Mouse (Mus musculus) megakaryocyte progenitor cell, adult 5-6 weeks (primary cell): ENCODE results near the gene Btbd19. TPM values are rescaled to one million over a fixed set of nuclear protein-coding genes. Genes with fewer than 3 reads are reported as not detected.

Experiments used
- ATAC-seq: replicated peaks from 2 replicates; pipeline ENCODE4 v1.8.0; 2016; ENCODE audit warnings: mild to moderate bottlenecking, moderate TSS enrichment, inconsistent platforms; ENCODE audit not compliant: poor library complexity
- total RNA-seq, 2 experiments: library from RNA; stranded (forward) in 1 of 2; stranded (reverse) in 1 of 2; fragments of 157-497, 149-512 nt in 1 of 2; fragments of 200-1000 nt in 1 of 2; gene quantifications; 2 replicates each; pipeline versions ENCODE4 v1.2.3 to v1.2.4; 2015 to 2017

Btbd19 gene
- total RNA-seq (2015) (9.1 and 10.2 TPM in 2 replicates), total RNA-seq (2017) (6.4 and 8.9 TPM in 2 replicates)

DNA sequence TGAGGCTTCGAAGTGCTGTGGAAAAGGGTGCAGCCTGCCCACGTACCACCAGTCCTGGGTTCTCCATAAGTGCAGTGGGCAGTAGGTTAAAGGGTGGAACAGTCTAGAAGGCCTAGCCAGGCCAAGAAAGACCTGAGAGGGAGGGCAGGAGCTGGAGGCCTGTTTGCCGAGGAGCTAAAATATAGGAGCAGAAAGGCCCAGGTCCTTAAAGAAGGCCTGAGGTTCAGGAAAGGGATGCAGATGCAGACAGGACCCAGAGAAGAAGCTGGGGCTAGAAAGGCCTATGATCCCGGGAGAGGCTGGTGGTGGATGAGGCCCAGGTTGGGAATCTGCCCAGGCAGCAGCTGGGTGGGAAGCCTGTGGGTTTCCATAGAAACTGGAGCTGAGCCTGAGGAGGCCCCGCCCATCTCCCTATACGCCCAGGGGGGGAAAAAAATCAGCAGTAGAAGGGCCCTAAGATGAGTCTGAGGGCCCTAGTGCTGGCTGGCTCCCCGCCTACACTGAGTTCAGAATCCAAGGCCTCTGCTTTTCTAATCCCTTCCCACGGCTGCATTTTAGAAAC is at the start of gene Btbd19:
Btbd19 (minus strand) TSS at position 378 of the 562 bp plus-strand sequence.
- no peak for ATAC-seq

DNA sequence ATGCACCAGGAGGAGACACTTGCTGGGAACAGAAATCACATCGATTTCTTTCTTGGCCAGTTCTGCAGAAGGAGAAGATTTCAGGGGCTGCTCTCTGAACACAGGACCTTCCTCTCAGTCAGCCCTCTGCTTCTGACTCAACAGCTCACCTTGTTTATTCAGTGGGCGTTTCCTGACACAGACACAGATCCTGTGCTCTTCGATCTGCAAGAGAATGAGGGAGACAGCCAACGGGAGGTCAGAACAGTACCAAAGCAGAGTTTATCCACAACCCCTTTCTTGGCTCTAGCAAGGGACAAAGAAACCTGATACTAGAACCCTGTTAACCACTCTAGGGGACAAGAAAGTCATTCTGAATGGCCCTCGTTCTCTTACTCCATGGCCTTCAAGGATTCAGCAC is 44.4 kb upstream of the Btbd19 start:
- ATAC-seq: no peak

DNA sequence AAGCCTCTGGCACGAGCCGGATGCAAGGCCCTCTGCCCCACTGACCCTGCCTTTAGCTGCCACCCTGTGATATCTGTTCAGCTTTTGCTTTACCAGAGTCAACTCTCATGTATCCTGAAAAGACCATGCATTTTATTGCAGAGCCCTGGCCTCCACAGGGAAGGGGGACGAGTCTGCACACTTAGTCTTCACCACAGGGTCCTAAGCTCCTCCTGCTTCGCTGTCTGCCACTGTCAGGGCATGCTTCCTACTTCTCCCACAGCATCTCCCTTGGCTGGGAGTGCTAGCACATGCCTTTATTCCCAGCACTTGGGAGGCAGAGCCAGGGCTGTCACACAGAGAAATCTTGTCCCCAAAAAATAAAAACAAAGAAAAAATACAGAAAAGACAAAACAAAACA is 35.7 kb upstream of the Btbd19 start:
- no peak for ATAC-seq

DNA sequence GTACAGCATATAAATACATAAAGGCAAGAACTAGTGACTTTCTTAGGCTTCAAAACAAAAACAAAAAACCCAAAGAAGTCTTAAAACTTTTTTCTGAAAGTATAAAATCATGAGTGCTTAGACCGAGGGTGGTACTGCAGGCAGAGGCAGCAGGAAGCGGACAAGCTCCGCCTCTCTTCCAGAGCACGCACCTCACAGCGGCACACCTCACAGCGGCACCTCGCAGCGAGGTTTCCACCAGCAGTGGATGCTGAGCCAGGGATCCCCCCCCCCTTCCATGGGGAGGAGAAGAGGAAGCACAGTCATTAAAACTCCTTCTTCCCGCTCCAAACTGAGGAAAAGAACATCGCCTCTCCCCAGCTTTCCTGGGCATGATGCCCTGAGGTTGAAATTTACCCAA is 34.1 kb upstream of the Btbd19 start:
- no peak for ATAC-seq

DNA sequence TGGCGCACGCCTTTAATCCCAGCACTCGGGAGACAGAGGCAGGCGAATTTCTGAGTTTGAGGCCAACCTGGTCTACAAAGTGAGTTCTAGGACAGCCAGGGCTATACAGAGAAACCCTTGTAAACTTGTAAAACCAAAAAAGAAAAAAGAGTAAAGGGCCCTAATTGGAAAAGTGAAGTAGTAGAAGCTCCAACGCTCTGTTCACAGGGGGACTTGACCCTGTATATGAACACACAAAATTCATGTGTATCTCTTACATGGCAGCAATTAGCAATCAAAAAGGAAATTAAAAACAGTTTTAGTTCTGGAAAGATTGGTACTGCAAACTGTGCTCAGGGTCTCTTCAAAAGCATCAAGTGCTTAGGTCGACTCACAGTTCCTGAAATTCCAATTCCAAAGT is 30.8 kb upstream of the Btbd19 start:
- no peak for ATAC-seq

DNA sequence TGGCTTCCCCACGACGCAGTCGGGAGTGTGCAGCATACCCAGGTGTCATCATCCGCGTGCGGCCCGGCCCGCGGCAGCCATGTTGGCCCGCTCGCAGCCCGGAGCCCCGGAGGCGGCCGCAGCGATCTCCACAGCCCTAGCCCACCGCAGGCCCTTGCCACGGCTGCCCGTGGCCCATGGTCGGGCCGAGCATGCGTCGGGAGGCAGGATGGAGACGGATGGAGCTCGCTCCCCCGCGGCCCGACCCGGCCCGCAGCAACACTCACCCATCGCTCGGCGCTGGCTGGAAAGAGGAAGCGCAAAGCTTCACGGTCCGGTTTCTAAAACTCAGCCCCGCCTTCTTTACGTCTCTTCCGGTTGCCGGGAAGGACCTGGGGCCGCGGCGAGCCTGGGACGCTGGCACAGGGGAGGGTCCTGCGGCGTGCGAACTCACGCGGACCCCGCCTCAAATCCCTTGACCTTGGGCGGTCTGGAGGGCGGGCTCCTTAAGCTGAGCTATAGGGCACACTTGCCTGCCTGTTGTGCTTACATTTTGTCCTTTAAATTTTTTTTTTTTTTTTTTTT is 30.3 kb upstream of the Btbd19 start, which contains the start of gene Rps8:
Rps8 (minus strand) TSS at position 452 of the 564 bp plus-strand sequence.
- peak; percentile 89 for ATAC-seq

DNA sequence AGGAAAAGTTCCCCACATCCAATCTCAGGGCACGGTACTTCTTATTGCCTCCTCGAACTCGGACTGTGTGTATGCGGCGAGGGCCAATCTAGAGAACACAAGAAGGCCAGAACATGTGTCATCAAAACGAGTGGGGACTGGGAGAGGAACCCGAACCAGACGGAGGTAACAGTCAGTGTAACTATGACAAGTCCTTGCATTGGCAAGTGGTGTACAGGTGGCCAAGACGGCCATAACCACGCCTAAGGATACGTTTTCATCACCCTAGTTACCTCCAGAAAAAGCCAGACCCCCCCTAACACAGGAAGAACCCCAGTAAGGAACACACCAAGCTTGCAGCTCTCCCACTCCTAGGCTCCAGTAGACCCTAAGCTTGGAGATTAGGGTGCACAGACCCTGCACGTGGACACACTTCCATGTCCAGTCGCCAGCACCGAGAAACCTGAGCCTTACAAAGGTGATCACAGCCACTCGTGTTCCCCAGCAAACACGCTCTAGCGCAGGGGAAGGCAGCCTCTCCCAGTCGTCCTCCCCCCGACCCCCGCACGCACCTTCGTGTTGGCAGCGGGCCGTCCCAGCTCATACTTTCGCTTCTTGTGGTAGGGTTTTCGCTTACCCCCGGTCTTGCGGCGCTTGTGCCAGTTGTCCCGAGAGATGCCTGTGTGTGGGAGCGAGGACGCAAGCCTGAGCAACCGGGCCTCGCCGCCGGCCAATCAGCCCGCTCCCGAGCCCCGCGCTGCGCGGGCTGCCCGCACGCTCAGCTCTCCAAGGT is 29.7 kb upstream of the Btbd19 start:
- ATAC-seq: no peak

DNA sequence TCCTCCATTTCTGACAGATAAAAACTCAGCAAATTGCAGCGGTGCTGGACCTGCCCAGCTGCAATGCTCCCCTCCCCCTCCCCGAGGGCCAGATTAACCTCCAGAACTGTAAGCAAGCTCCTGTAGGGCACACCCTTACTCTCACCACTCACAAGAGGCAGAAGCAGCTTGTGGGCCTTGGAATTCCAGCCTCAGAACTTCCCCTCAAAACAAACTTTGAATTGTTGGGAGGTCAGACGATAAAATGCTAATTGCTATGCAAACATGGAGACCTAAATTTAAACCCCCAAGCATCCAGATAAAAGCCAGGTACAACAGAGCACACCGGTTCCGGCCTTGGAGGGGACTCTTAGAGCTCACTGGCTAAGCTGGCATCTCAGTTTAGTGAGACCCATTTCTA is 27.2 kb upstream of the Btbd19 start:
- ATAC-seq: no peak

DNA sequence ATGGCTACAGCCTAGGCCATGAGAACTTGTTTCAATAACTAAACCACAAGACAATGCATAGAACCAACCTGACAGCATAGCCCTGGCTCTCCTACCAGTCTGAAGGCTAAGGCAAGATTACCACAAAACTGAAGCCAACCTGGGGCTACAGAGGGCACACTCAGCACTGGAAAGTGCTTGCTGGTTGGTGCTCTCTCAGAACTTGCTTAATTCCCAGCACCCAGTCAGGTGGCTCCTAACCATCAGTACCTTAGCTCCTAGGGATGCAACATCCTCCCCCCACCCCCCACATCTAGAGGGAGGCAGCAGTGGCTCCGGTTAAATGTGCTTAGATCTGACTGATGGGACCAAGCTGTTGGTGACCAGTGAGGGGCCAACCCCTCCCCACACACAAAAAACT is 25.9 kb upstream of the Btbd19 start:
- no peak for ATAC-seq

DNA sequence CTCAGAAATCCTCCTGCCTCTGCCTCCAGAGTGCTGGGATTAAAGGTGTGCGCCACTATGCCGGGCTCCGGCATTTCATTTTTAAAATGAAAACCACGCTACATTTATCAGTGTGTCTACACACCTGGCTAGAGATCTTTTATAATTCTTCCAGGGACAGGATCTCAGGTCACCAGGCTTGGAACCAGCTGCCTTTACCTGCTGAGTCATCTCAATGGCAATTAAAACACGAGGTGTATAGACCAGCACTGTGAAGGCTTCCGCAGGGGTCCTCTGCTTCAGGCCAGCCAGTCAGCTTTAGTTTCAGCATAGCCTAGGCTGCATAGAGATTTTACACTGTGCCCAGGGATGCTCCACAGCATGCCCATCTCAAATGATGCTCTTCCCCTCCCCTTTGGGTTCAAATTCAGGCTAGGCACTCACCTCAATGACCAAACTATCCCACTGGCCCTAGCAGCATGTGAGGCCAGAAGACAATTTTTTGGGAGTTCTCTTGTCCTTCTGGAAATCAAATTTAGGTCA is 24.7 kb upstream of the Btbd19 start:
- no peak for ATAC-seq

DNA sequence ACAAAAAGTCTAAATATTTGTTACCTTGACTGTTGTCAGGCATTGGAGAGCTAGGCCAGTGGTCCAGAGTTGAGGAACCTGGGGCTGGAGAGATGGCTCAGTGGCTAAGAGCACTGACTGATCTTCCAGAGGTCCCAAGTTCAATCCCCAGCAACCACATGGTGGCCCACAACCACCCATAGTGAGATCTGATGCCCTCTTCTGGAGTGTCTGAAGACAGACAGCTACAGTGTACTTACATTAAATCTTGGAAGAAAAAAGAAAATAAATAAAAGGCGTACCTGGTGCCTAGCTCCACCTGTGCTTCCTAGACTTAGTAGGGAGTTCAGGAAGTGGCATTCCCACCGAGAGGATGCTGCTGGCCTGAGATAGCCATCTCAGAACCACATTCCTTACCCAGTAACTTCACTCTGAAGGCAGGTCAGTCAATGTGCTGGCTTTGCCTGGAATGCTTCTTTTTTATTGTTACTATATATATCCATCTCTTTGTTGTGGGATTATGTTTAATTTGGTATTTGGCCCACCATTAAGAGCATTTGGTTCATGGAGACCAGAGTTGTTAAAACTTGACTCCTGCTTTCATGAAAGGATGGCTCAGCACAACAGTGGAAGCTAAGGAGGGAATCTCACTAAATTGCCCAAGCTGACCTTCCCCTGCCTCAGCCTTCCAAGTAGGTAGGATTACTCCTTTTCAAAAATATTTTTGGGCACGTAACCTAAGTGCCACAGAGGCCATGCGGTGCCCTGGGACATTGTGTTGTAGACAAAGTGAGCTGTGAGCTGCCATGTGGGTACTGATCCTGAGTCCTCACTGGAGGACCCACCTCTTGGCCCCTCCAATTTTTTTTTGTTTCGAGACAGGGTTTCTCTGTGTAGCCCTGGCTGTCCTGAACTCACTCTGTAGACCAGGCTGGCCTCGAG is 24.0 kb upstream of the Btbd19 start:
- no peak for ATAC-seq

DNA sequence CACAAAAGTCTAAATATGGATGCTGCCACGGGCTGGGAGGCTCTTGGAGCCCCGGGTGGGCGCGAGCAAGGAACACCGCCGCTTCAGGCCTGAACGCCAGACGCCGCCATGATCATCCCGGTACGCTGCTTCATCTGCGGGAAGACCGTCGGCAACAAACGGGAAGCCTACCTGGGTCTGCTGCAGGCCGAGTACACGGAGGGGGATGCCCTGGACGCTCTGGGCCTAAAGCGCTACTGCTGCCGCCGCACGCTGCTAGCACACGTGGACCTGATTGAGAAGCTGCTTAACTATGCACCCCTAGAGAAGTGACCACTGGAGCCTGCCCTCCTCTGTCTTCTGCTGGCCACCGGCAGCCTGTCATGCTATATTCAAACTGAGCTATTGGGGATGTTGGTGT is 23.3 kb upstream of the Btbd19 start:
- ATAC-seq: no peak

DNA sequence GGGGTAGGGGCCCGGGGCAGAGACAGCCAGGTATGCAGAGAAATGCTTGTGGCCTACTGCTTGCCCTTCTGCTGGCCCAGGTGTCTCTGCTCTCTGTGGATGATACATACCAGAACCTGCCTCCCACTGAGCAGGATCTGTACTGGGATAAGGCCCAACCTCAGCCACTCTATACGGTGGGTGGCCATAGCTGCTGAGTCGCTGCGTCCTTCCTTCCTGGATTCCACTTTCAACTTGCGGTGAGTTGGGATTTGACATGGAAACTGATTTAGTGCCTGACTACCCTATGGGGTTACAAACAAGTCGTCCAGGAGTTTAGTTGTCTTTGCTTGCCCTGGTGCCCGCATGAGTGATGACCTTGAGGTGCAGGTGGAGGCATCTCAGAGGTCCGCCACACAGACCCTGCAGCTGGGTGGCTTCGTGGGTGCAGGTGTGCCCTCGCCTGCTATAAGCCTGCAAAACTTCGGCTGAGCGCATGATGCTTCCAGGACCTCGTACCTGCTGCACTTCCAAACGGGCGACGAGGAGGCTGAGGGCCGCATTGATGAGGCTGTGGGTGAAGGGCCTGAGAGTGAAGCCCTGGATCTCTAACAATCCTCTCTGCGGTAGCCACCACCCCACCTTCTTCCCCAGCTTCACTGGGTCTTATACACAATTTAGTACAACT is 22.7 kb upstream of the Btbd19 start:
- ATAC-seq: no peak

DNA sequence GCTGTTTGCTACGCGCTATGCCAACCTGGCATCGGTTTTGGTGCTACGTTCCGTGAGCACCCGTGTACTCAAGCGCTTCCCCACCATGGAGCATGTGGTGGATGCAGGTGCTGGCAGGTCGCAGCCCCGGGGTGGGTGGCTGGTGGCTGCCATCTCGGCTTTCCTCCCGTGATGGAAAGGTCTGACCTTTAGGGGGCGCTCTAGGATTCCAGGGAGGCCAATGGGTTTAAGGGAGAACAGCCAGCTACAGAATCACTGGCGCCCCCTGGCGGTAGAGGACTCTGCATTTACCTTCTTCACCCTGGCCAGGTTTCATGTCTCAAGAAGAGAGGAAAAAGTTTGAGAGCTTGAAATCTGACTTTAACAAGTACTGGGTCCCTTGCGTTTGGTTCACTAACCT is 20.7 kb upstream of the Btbd19 start:
- ATAC-seq: peak; percentile 82

DNA sequence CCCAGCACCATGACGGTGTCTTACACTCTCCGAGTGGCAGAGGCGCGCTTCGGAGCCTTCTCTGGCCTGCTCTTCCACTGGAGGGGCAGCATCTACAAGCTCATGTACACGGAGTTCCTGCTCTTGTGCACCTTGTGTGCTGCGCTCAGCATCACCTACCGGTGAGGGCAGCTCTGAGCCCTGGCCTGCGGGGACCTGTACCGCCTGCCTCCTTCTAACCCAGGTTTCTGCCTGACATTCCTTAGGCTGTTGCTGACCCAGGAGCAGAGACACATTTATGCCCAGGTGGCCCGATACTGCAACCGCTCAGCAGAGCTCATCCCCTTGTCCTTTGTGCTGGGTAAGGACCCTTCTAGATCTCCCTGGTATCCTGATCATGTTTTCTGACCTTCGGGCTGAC is 19.7 kb upstream of the Btbd19 start:
- ATAC-seq: no peak

DNA sequence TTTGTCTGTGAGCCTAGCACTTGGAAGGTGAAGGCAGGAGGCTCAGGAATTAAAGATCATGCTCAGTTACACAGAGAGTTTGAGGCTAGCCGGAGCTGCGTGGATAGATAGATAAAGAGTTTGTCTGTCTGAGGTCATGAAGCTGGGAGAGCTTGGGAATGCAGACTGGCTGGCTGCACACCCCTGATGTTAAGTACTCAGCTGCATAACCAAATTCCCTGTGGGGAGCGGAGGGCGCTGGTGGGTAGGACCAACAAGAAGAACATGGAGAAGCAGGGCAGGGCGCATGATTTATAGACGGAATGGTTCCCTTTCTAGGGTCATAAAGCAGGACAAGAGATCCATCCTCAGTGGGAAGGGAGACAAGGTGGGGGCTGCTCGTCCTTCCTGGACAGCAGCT is 17.5 kb upstream of the Btbd19 start:
- no peak for ATAC-seq

DNA sequence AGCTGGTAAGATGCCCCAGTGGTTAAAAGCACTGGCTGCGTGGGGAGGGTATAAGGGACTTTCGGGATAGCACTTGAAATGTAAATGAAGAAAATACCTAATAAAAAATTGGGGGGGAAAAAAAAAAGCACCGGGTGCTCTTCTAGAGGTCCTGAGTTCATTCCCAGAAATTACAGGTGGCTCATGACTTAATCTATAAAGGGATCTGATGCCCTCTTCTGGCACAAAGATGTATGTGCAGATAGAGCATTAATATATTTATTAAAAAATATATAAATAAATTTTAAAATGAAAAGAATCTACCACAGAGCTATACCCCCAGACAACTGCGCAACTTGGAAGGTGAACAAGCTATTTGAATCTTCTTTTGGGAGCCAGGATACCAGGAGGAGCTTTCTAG is 15.1 kb upstream of the Btbd19 start:
- no peak for ATAC-seq

DNA sequence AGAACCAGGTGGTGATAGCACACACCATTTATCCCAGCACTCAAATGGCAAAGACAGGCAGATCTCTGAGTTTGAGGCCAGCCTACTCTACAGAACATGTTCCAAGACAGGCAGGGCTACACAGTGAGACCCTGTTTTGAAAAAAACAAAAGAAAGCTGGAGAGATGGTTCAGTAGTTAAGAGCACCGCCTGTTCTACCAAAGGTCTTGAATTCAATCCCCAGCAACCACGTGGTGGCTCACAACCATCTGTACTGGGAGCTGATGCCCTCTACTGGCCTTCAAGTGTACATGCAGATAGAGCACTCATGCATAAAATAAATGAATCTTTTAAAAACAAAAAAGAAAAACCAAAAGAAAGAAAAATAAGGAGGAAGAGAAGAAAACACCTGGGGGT is 13.7 kb upstream of the Btbd19 start:
- ATAC-seq: peak; percentile 67

DNA sequence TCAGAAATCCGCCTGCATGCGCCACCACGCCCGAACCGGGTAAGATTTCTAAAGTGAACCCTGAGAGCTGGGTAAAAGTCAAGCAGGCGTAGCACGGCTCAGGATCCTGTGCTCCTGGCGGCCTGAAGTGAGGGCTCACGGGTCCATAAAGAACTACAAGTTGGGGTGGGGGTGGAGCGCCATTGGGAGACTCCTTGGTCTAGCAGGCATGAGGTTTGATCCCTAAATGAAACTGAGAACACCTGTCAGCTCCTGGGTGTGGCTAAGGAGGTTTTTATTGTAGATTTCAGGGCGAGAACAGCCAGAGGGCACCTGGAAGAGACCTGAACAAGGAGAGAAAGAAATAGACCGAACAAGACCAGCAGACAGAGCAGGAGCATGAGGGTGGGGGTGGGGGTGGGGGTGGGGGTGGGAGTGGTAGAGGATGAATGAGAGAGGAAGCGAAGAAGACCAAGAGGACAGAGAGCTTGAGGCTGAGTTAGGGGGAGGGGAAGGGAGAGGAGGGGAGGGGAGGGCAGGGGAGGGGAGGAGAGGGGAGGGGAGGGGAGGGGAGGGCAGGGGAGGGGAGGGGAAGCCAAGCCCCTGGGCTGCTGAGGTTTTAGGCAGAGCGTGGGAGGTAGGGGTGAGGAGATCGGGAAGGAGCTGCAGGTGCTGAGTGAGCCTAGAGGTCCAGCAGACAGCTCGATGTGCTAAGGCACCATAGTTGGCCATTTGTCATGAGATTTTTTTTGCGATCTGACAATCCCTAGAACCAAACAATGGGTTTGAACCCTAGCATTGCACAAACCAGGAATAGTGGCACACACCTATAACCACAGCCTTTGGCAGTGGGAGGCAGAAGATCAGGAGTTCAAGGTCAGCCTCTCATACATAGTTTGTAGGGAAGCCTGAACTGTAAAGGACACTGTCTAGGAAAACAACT is 13.0 kb upstream of the Btbd19 start:
- ATAC-seq: no peak
